8 mouse cellular contexts compared by ENCODE assay signal in the genomic region with DNA sequence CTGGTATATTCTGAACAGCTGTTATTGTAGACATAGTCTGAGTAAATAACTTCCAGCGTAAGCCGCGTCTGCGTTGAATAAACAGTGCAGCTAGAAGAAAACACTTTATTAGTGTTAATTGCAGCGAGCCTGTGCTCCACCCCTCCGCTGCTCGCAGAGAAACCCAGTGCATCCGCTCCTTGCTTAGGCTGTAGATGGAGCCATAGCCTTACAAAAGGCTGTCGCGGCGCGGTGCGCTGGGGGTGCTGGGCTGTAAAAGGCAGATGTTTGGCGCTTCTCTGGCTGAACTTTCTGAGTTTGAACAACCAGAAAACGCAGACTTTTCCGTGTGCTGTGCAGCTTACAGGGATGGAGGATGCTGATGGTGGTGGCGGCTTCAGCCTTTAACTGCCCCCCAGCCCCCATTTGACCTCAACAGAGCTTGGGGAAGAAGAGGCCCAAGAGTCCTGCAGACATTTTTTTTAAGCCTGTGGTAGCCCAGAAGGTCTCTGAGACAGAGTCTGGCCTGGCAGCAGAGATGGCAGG. TPM values are rescaled to one million over a fixed set of nuclear protein-coding genes. Genes with fewer than 3 reads are reported as not detected.
DNase-seq lines count a peak whose midpoint lies in the region; ATAC-seq lines count a peak whose summit lies in the region.

No protein-coding gene starts in this region.

- peak; percentile 85 for ATAC-seq in kidney, embryonic 14.5 days (ENCODE audit: low FRiP score, low TSS enrichment)
- 0 out of 2 replicates have a peak, but pooled peaks have one; percentile 43 for ATAC-seq in liver, embryonic 11.5 days (replicated peaks; ENCODE audit: low FRiP score)
- ATAC-seq in neural tube, embryonic 11.5 days (ENCODE audit: insufficient read depth, low FRiP score, low TSS enrichment) = no peak

- peaks cover 2% of the 10 kb centered on the region; the same call in 1 of the 2 replicates for H3K9me3 ChIP-seq in kidney, embryonic 14.5 days (ENCODE audit: control insufficient read depth, low read length)
- H3K9me3 ChIP-seq in liver, embryonic 11.5 days (ENCODE audit: control insufficient read depth, low read length) = no peaks in the 10 kb centered on the region
- H3K9me3 ChIP-seq in neural tube, embryonic 11.5 days (ENCODE audit: control insufficient read depth, low read length) = no peaks in the 10 kb centered on the region

- H3K9ac ChIP-seq in kidney, embryonic 14.5 days (ENCODE audit: low read depth, low read length) = no peak overlapping the region
- no peak overlapping the region for H3K9ac ChIP-seq in liver, embryonic 11.5 days (ENCODE audit: low read depth, low read length)
- 0 out of 2 replicates have a peak overlapping the region, but pooled peaks have one; percentile 11 for H3K9ac ChIP-seq in neural tube, embryonic 11.5 days (ENCODE audit: low read length)

- H3K27ac ChIP-seq in kidney, embryonic 14.5 days (ENCODE audit: low read depth, low read length) = no peak overlapping the region
- no peak overlapping the region for H3K27ac ChIP-seq in liver, embryonic 11.5 days (ENCODE audit: low read depth, low read length)
- no peak overlapping the region for H3K27ac ChIP-seq in neural tube, embryonic 11.5 days (ENCODE audit: low read depth, low read length)

- H3K36me3 ChIP-seq in kidney, embryonic 14.5 days (ENCODE audit: control insufficient read depth, insufficient read depth, low read length) = no peaks in the 10 kb centered on the region
- no peaks in the 10 kb centered on the region for H3K36me3 ChIP-seq in liver, embryonic 11.5 days (ENCODE audit: control insufficient read depth, insufficient read depth, low read length)
- H3K36me3 ChIP-seq in neural tube, embryonic 11.5 days (ENCODE audit: control insufficient read depth, insufficient read depth, low read length) = no peaks in the 10 kb centered on the region

- peak; percentile 36 for DNase-seq in kidney, adult 18-20 months
- no peak for DNase-seq in kidney, adult 11 months
- DNase-seq in embryo, embryonic 11.5 days (ENCODE audit: low read depth, low spot score) = peak; percentile 56
- peak; percentile 34 to 73 for DNase-seq in heart, adult 18-20 months
- peak; percentile 47 for DNase-seq in liver, embryonic 11.5 days (ENCODE audit: low spot score)
- peak; percentile 85 for DNase-seq in neural tube, embryonic 11.5 days (ENCODE audit: low spot score)
- DNase-seq in thymus, adult 18-20 months = peak; percentile 36 to 51

- WGBS in kidney, embryonic 14.5 days = 3% methylated on average over 17 of the region's 17 CpGs
- 11% methylated on average over 17 of the region's 17 CpGs for WGBS in liver, embryonic 11.5 days
- WGBS in neural tube, embryonic 11.5 days = 3% methylated on average over 17 of the region's 17 CpGs

- no peak overlapping the region for H3K4me3 ChIP-seq in kidney, embryonic 14.5 days (ENCODE audit: low read length)
- H3K4me3 ChIP-seq in liver, embryonic 11.5 days (ENCODE audit: low read depth, low read length) = no peak overlapping the region
- no peak overlapping the region for H3K4me3 ChIP-seq in neural tube, embryonic 11.5 days (ENCODE audit: low read depth, low read length)

- peak overlapping the region; percentile 27; the same call in 1 of the 2 replicates for H3K4me2 ChIP-seq in kidney, embryonic 14.5 days (replicated peaks; ENCODE audit: low read depth, low read length)
- peak overlapping the region; percentile 16 for H3K4me2 ChIP-seq in liver, embryonic 11.5 days
- peak overlapping the region; percentile 30 for H3K4me2 ChIP-seq in neural tube, embryonic 11.5 days (ENCODE audit: low read depth)

- H3K27me3 ChIP-seq in kidney, embryonic 14.5 days (ENCODE audit: control insufficient read depth, insufficient read depth, low read length) = peaks cover 13% of the 10 kb centered on the region; the same call in 1 of the 2 replicates
- peaks cover 9% of the 10 kb centered on the region for H3K27me3 ChIP-seq in liver, embryonic 11.5 days (replicated peaks; ENCODE audit: control insufficient read depth, insufficient read depth, low read length)
- H3K27me3 ChIP-seq in neural tube, embryonic 11.5 days (ENCODE audit: control insufficient read depth, insufficient read depth, low read length) = no peaks in the 10 kb centered on the region

- H3K4me1 ChIP-seq in kidney, embryonic 14.5 days (ENCODE audit: control insufficient read depth, insufficient read depth, low read length) = no peaks in the 10 kb centered on the region
- H3K4me1 ChIP-seq in liver, embryonic 11.5 days (replicated peaks; ENCODE audit: control insufficient read depth, insufficient read depth, low read length) = no peaks in the 10 kb centered on the region
- H3K4me1 ChIP-seq in neural tube, embryonic 11.5 days (ENCODE audit: control insufficient read depth, insufficient read depth, low read length) = peaks cover 5% of the 10 kb centered on the region; the same call in 1 of the 2 replicates

RNA-seq across cellular contexts. Expression of gene Aktip, which starts 8.9 kb away (rescaled TPM):
- 10 to 100 TPM; 63.0 to 67.4 TPM for total RNA-seq in heart, adult 18-20 months (2021)
- polyA plus RNA-seq in kidney, embryonic 14.5 days (2014; fragmentation: Nextera tagmentation; extraction: Ambion mirVana) = 60.3 and 69.5 TPM in 2 replicates
- 19.3 and 20.0 TPM in 2 replicates for polyA plus RNA-seq in liver, embryonic 11.5 days (2014; fragmentation: Nextera tagmentation; extraction: Ambion mirVana)
- polyA plus RNA-seq in neural tube, embryonic 11.5 days (2014; fragmentation: Nextera tagmentation; extraction: Ambion mirVana) = 73.7 and 82.0 TPM in 2 replicates
